Mouse (Mus musculus) erythroblast, adult 5-6 weeks (primary cell): ENCODE measurements around the gene Fbxl7. TPM values are rescaled to one million over a fixed set of nuclear protein-coding genes. Genes with fewer than 3 reads are reported as not detected.
"Not testable (repeated sequence)": the region's sequence is repeated elsewhere in the genome, so short reads cannot be mapped to it uniquely, and the experiment has no call there.

Experiments
- ATAC-seq: replicated peaks from 2 replicates; pipeline ENCODE4 v1.8.0; 2016; ENCODE audit warnings: moderate number of reproducible peaks, mild to moderate bottlenecking, moderate TSS enrichment, inconsistent platforms; ENCODE audit not compliant: poor library complexity, low FRiP score, severe bottlenecking
- total RNA-seq, 2 experiments: library from RNA; stranded (forward) in 1 of 2; stranded (reverse) in 1 of 2; fragments of 150-400 nt in 1 of 2; fragments of 200-764, 138-1000 nt in 1 of 2; gene quantifications; 2 replicates each; pipeline versions ENCODE4 v1.2.3 to v1.2.4; 2015 to 2017; ENCODE audit warnings: low replicate concordance in 2 of 2

The Fbxl7 gene
- total RNA-seq, 2 experiments from 2014 or later = not detected

DNA sequence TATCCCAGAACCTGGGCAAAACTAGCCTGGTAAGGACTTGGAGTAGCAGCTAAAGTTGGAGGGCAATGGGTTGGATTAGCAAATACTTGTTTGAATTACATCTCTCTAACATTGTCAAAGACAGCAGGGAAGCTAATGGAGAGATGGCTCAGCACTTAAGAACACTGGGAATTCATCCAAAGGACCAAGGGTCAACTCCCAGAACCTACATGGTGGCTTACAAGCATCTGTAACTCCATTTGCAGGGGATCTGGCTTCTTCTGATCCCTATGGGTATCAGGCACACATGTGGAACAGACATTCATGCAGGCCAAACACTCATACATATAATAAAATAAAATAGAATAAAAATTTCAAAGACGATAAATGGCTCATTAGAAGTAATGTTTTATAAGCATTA lies 78.4 kb downstream of the Fbxl7 start:
- no peak for ATAC-seq

DNA sequence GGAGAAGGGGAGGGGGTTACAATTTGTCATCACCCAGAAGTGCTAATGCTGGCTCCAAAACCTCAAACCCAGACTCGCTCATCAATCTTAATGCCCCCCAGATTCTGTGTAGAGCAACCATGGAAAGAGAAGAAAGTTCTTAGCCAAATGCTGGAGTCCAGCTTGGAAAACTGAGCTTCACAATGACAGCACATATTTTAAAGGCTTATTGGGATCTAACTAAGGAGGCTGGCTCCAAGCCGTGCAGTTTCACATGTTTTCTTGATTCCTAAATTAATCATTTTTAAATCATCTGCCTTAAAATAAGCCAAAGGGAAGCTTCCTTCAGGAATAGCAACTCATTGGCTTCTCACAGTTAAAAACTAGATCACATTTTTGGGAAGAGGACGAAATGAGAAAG lies 82.5 kb downstream of the Fbxl7 start:
- no peak for ATAC-seq

DNA sequence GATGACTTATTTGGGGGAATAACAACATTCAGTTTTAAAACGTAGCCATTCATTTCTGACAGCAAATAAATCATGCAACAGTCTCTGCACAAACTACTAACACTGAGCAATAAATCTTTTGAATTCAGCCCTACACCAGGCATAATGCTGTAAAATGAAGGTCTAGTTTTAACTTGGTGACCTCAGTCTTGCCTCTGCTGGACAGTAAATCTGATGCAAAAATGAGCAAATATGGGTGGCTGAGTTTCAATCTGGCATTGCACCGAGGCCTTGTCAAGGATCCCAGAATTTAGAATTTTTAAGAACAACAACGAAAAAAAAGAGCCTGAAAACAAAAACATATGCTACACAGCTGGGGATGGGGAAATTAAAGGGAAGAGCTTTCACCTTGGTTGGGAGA lies 85.8 kb downstream of the Fbxl7 start:
- ATAC-seq = no peak

DNA sequence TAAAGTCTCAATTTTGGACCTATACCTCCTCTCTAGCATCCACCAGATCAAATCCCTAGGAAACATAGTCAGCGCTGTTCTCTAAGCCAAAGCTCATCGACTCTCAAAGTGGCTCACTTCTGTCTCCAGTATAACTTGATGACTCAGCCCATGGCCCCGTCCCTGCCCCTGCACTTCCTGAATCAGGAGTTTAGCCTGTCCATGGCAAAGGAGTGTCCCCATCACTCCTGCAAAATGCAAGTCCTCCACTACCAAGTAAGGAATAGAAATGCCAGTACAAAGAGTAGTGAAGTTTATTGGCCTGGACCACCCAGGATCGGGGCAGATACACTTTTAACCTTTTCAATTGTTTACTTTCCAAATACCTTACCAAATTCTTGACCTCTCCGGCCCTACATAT lies 91.3 kb downstream of the Fbxl7 start:
- no peak for ATAC-seq

DNA sequence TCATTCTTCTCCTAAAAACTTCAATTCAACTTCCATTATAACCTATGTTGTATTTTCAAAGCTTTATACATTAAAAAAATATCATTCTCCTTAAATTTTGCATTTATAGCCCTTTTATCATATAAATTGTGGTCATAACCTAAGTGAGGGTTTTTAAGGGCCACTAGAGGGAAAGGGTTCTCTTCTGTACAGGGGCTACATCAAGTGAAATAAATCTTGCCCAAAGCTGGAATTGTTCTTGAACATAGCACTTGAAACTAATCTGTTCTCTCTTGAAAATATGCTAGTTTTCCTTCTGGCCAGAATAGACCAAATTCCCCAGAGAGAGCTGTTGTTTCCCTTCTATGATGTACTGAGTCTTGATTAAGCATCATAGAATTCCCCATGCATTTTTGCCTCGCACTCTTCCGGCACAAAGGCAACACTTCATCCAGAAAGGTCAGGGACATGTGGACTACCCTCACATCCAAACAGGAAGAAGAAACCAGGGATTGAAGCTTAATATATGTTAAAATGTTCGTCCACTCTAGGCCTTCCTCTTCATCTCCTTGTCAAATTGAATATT lies 95.8 kb downstream of the Fbxl7 start:
- ATAC-seq = no peak

DNA sequence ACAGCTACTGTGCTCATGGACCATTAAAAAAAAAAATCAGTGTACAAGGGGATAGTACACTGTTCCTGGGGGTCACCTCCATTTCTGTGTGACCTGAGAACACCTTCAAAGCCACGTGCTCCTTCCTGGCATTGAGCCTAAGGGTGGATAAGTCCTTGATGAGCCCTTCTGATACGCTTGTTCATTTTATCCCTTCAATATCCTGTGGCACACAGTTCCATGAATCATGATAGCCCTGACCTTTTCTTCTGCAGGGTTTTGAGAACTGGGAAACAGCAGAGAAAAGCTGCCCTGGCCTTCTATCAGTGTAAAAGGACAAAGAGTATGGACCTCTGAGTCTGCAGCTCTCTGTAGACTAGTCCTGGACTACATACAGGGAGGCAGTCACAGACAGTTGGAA lies 99.4 kb downstream of the Fbxl7 start:
- no peak for ATAC-seq

DNA sequence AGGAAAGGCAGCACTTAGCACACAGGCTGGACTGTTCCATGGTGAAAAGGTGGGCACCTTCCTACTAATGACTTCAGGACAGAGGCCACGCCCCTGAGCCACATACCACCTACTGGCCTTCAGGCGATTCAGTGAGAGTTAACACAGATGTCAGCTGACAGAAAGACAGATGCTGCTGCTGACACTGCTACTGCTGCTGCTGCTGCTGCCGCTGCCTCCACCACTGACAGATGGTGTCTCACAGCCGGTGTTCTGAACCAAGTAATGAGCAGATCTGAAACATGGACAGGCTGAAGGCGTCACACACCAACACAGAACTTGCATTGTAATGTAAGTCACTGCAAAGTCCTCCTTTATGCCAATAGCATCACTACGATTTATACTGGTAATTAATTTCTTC lies 99.9 kb downstream of the Fbxl7 start:
- ATAC-seq = no peak

DNA sequence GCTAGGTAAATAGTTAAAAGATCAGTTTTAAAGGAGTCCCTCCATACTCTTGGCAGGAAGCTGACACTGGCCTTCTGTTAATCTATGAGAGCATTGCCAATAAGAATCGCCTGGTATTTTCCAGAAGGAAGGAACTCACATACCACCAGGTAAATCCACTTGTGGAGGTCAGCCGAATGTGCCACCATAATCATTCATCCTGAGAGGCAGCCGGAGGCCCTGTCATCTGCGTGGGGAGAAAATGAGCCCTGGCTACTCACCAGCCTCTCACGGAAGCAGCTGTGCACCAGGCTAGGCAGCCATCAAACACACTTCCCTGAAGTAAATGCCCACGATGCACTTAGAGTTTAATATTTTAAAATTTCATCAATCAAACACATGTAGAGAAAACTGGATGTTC lies 108.2 kb downstream of the Fbxl7 start:
- no peak for ATAC-seq

DNA sequence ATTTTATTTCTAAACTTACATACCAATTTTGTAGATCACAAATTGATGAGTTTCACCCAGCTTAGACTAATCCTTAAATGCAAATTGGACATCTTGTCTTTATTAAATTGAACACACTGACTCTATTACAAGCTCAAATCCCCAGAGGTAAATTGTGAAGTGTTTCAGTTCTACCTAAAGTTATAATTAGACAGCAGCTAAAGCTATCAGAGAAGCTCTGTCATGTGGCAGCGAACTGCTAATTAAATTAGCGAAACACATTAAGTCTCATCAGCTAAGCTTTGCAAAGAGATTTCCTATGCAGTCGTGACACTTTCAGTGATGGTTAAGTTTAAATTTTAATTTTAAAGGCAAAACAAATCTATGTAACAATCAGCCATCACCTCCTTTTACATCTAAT lies 114.8 kb downstream of the Fbxl7 start:
- no peak for ATAC-seq

DNA sequence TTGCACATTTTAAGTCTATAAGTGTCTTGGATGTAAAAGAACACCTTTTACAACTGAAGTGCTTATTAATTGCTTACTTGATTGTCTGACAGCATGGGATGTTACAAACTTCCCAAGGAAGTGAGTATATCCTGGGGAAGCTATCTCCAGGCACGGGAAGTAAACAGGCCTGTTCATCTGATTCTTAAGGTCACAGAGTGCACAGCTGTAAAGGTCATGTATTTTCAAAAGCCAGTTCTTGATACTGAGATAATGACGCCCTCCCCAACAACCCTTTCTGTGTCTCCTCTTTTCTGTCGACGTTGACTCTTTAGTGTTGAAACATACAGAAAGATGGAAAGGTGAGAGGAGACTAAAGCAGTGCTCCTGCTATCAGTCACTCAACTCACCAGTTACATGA lies 116.3 kb downstream of the Fbxl7 start:
- no peak for ATAC-seq

DNA sequence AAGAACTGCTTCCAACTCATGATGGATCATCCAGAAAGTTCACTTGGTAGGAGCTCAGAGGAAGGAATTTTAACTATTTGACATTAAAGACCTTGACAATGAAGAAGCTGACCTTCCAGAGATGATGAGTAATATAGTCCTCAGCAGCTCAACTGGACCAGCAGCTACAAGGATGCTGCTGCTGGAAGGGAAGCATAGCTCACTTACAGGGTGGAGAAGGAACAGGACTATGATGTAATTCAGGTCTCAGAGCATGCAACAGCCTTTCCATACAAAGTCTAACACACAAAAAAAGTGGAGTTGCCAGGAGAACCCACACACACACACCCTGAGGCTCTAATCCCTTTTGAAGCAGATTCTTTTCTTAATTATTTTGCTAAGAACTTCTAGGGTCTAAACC lies 119.7 kb downstream of the Fbxl7 start:
- no peak for ATAC-seq

DNA sequence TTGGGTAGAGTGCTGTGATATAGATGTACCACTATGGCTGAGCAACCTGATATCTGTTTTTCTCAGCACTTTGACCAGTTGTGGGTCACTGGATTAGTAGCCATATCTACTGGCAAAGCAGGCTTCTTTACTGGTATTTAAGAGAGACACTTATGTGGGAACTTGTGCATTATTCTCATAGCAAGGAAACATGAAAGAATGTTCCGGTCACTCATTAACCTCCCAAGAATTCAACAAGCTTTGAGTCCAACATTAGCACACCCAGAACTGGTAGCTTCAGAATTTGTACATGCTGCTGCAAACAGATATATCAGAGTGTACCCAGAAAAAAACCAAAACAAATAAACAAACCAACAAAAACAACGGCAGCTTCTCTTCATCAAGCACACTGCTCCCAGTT lies 120.5 kb downstream of the Fbxl7 start:
- ATAC-seq = no peak

DNA sequence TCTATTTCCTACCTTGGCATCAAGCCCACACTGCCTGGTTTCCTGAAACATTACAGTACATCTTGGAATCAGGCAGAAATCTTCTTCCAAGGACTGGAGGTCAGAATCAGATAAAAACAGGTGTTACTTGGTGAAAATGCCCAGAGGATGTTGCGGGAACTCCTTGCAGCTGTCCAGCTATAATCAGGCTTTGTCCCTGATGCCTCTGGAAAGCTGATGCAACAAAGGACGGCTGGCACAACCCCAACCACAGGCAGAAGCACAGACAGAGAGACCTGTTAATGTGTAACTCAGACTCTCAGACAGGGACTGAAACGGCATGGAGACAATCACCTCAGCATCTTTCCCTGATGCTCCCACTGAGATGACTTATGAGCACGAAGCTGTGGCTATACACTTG lies 133.7 kb downstream of the Fbxl7 start:
- no peak for ATAC-seq

DNA sequence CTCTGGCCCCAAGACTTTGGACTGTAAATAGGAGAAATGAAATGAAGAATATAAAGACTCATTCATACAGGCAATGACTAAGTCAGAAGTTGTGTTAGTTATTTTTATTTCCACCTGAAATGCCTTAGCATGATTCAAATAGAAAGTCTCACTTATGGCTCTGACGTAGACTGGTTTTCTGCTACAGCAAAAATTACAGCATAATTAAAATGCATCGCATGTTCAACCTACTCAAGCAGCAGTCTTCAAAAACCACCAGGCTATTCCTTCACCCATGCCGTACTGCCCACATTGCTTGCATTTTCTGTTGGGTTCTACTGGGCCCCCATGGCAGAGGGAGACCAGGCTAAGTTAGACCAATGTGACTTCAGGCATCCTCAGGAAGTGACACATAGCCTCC lies 146.9 kb downstream of the Fbxl7 start:
- no peak for ATAC-seq

DNA sequence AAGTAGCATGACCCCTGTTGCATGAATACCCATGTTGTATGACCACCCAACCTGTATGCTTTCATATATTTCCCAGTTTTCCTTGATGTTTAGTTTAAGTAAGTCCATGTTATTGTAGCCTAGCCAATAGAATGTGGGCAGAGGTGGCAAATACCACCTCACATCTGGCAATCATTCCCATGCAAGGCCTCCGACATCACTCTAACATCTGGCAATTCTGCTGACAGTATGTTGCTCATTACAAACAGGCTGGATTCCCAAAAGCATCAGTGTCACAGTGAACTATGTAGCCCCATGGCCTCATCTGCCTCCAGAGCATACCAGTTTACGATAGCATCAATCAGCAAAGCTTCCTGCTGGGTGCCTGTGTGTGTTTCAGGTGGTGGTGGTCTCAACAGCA lies 163.0 kb downstream of the Fbxl7 start:
- ATAC-seq = no peak

DNA sequence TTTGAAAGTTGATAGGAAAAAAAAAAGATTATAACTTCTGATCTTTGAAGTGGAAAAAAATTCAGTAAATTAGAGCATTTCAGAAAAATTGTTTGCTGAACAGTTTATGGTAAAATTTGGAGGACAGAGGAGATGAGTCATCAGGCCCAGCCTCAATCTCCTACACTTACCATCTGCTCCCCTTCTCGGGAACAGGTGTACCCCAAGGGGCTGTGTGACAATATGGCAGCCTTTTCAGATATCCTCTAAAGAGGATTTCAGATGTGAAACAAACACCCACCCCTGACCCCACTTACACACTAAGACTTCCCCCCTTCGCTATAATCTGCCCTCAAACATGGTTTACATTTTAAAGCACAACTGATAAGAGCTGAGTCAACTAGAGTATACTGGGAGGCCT lies 164.6 kb downstream of the Fbxl7 start:
- no peak for ATAC-seq

DNA sequence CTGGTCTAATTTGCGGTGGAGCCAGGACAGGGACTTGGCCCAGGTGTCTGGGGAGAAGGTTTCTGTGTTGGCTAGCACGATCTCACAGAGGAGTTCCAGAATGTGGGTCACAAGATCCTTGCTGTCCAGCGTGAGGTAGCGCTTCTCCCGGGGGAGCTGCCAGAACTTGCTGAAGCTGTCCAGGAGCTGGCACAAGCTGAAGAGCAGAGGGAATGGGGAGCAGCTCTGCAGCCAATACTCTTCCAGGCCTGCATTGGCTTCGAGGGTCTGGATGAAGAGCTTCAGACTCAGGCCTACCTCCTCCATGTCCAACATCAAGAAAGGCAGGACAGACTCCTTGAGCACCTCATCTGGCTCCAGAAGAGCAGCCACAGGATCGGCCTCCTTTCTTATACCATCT lies 166.0 kb downstream of the Fbxl7 start:
- ATAC-seq = not testable (repeated sequence)

DNA sequence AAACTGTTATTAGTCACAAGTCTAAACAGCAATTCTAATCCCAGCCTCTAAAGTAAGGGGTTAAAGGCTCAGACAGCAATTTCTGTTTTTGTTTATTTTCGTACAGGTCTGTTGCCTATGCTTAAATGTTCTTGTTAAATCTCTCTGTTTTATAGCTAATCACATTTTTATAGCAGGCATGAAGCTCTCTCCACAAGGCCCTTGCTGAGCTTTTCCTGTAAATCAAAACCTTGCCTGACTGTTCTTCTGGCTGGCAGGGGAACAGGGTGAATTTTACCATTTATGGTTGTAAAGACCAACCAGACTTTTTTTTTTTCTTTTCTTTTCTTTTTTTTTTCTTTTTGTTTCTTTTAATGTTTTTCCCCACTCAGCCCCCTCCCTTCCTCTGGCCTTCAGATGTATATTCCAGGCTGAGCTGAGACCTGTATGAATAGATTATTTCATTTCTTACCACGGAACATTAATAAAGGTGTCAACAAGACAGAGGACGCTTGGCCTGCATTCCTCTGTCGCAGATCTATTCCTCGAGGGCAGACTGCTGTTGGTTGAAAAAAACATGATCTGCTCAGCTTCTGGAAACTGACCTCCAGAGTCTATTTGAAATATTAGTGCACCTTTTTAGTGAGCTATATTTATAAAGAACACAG lies 176.9 kb downstream of the Fbxl7 start:
- ATAC-seq = no peak

DNA sequence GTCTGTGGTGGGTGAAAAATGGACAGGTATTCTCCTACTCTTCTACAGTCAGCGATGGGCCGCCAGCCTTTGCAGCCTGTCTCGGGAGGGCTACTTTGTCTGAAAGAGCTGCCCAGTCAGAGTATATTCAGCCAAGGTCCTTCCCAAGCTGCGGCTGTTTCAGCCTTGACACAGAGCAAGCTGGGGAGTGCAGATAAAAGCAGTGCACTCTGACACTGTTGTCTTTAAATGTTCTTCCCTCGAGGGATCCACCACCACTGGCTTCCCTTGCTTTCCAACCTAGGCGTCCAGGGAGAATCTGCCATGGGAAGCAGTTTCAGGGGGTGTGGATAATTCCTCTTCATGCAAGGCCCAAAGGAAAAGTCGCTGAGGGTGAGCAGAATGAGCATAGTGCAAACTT lies 177.4 kb downstream of the Fbxl7 start:
- no peak for ATAC-seq

DNA sequence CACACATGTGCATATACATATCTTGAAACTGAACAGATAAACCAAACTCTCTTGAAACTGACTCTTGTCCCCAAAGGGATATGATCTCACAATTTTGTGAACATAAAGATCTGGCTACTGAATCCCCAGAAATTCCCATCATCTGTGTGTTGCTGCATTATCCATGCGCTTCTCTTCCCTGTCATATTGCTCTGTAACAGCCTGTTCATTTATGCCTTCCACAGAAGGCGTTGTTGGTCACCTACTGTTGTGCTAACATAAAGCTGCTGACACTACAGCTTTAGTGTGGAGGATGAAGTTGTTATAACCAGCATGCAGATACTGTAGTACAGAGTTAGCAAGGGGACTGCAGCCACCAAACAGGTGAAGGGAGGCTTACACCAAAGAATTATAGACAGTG lies 179.2 kb downstream of the Fbxl7 start:
- no peak for ATAC-seq

DNA sequence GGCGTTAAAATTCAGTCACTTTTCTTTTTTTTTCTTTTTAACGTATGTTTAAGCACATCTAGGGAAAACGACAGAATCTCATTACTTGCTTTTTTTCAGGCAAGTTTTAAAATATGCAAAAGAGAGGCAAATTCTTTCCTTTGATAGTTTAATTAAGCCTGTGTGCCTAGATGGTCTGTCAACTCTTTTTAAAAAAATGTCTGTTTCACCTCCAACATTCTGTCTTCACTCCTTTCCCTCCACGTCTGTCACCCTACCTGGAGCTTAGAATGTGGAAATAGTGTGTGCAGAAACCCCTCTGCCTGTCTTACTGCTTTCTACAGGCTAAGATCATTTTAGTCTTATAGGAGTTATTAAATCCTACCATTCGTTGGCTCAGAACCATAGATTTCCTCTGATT lies 179.7 kb downstream of the Fbxl7 start:
- ATAC-seq = no peak

DNA sequence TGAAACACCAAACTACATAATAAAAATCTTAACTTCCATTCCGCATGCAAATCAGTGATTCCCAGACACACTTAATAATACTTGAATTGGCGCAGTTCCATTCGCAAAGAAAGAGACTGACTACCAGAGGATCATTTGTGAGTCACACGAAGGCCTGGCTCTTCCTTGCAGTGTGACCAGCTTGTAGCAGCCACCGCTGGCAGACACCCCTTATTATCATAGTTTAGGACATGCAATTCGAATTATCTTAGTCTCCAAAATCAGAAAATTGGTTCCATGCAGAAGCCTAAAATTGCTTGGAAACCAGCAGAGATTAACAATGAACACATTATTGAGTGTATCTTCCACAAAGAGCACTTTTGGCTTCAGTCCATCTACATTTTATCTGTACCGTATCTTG lies 183.1 kb downstream of the Fbxl7 start:
- no peak for ATAC-seq
